Mouse (Mus musculus): ENCODE results near the gene Slc35f2. TPM values are rescaled to one million over a fixed set of nuclear protein-coding genes. Genes with fewer than 3 reads are reported as not detected.

The Slc35f2 gene
- polyA plus RNA-seq, 1 experiment from 2014 or later: 6.0 TPM

DNA sequence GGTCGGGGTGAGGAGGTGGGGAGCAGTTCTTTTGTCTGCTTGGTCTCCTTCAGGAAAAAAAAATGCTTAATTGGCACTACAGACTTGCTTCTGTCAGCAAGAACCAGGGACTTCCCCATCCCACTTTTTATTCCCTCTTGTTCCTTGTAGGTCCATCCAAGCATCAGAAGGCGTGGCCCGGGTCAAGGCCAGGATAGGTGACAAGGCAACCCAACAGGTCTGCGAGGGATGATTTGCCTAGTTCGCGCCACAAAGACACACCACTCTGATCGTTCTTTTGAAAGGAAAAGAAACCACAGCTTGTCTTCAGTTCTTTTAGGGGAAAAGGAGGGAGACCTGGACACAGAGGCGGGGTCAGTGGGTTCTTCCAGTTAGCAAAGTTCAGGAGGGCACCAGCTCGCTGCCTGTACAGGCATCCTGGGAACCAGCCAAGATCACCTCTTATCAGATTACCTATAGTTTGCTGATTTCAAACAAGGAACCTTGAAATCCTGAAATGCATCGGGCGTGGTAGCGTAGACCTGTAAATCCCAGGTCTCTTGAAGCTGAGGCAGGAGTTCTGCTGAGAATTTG lies 481 bp upstream of the Slc35f2 start:
- no peaks in the 10 kb centered on the region for H3K36me3 ChIP-seq (replicated peaks; ENCODE audit: control insufficient read depth, insufficient read depth, low read depth, low read length)
- H3K27ac ChIP-seq (replicated peaks; ENCODE audit: low read depth, low read length): no peak overlapping the region
- no peaks in the 10 kb centered on the region for H3K9me3 ChIP-seq (replicated peaks; ENCODE audit: control insufficient read depth, low read length)
- WGBS: 46% methylated on average over 12 of the region's 12 CpGs
- peaks cover 12% of the 10 kb centered on the region; the same call in 1 of the 2 replicates for H3K27me3 ChIP-seq (ENCODE audit: control insufficient read depth, insufficient read depth, low read length)
- H3K4me1 ChIP-seq (ENCODE audit: control insufficient read depth, insufficient read depth, low read length): no peaks in the 10 kb centered on the region
- DNase-seq (ENCODE audit: low spot score) (no peak), ATAC-seq (replicated peaks; ENCODE audit: insufficient number of reproducible peaks, low FRiP score, low TSS enrichment, low read depth) (no peak)
- no peak overlapping the region for H3K9ac ChIP-seq (replicated peaks; ENCODE audit: low read length)
- peak overlapping the region; percentile 97 for H3K4me2 ChIP-seq (ENCODE audit: low read depth, low read length)
- H3K4me3 ChIP-seq (ENCODE audit: low read depth, low read length): peak overlapping the region; percentile 62

DNA sequence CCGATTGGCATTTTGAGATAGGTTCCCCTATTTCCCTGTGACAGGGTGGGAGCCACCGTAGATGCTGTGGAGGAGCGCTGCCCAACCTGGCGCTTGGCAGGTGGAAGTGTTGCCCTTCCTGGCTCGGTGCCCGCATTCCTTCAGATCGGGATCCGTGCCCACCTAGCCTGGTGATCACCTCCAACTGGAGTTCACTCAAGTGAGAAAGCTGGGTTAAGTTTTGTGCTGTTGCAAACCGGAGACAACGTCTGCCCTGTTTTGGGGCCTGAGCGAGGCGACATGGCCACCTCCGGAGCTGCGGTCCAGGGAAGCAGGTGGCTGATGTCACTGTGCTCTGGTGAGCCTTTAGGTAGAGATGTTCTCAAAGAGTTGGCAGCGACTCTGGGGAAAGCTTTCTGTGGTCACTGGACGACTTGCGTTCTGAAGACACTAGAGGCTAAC lies 803 bp downstream of the Slc35f2 start:
- Histone ChIP-seq H3K27me3 (ENCODE audit: control insufficient read depth, insufficient read depth, low read length) (peaks cover 12% of the 10 kb centered on the region; the same call in 1 of the 2 replicates), H3K36me3 (replicated peaks; ENCODE audit: control insufficient read depth, insufficient read depth, low read depth, low read length) (no peaks in the 10 kb centered on the region), H3K4me1 (ENCODE audit: control insufficient read depth, insufficient read depth, low read length) (no peaks in the 10 kb centered on the region), H3K9ac (replicated peaks; ENCODE audit: low read length) (peak overlapping the region; percentile 61), H3K9me3 (replicated peaks; ENCODE audit: control insufficient read depth, low read length) (no peaks in the 10 kb centered on the region), H3K4me3 (ENCODE audit: low read depth, low read length) (peak overlapping the region; percentile 62), H3K27ac (replicated peaks; ENCODE audit: low read depth, low read length) (no peak overlapping the region), H3K4me2 (ENCODE audit: low read depth, low read length) (peak overlapping the region; percentile 97)
- no peak for ATAC-seq (replicated peaks; ENCODE audit: insufficient number of reproducible peaks, low FRiP score, low TSS enrichment, low read depth)
- DNase-seq (ENCODE audit: low spot score): no peak
- WGBS: 2% methylated on average over 17 of the region's 17 CpGs

DNA sequence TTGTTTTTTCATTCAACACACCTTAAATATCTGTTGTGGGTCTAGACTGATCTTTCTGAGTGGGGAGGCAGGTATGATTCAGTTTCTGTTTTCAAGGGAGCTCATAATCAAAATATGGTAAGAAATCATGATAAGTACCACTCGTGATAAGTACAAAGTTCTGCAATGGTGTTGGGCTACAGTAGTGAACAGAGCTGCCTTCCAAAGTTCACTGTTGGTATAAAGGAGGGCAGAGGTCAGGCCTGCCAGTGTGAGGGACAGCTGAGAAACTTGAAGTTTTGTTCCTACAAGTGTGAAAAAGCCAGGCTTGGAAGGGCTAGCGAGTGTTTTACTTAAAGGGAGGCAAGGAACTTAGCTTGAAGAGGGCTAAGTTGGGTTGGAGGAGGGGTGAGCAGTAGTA lies 4.2 kb downstream of the Slc35f2 start:
- Histone ChIP-seq H3K4me1 (ENCODE audit: control insufficient read depth, insufficient read depth, low read length) (no peaks in the 10 kb centered on the region), H3K4me2 (ENCODE audit: low read depth, low read length) (no peak overlapping the region), H3K36me3 (replicated peaks; ENCODE audit: control insufficient read depth, insufficient read depth, low read depth, low read length) (no peaks in the 10 kb centered on the region), H3K27me3 (ENCODE audit: control insufficient read depth, insufficient read depth, low read length) (peaks cover 12% of the 10 kb centered on the region; the same call in 1 of the 2 replicates), H3K9me3 (replicated peaks; ENCODE audit: control insufficient read depth, low read length) (no peaks in the 10 kb centered on the region), H3K4me3 (ENCODE audit: low read depth, low read length) (no peak overlapping the region), H3K27ac (replicated peaks; ENCODE audit: low read depth, low read length) (no peak overlapping the region), H3K9ac (replicated peaks; ENCODE audit: low read length) (no peak overlapping the region)
- no peak for ATAC-seq (replicated peaks; ENCODE audit: insufficient number of reproducible peaks, low FRiP score, low TSS enrichment, low read depth)
- WGBS: 82% methylated on average over 2 of the region's 2 CpGs
- no peak for DNase-seq (ENCODE audit: low spot score)

DNA sequence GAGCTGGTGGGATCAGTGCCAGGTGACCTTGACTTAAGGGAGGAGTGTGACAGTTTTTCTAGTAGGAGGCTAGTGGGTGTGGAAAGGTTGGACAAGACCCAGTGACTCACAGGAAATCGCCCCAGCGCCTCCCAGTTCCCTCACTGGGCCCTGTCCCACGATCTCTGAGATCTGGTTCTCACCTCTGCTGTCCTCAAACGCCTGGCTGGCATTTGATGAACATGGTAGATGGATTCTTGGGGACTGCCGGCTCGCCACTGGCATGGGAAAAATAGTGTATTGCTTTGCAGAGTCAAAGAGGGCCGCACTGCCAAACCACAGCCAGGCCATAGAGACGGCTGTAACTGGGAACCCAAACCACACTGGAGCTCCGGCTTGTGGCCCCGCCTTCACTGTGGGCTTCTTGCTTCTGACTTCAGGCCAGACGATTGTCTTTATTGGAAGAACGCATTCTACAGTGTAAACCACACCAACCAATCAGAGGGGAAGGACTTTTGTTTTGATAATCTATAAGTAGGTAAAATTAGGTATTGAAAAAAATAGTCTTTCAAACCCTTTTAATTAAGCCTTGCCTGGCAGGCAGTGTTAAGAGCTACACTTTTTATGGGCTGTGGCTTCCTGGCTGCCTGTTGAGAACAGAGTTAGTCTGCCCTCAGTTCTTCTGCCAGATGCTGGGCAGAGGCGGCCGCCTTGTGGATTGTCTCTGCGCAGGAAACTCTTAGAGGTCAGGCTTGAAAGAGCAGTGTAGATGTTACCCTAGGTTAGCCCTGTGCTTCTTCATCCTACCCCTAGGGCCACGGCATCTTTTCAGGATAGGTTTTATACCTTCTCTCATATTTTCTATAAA lies 15.4 kb downstream of the Slc35f2 start:
- no peaks in the 10 kb centered on the region for H3K27me3 ChIP-seq (ENCODE audit: control insufficient read depth, insufficient read depth, low read length)
- no peaks in the 10 kb centered on the region for H3K4me1 ChIP-seq (ENCODE audit: control insufficient read depth, insufficient read depth, low read length)
- 87% methylated on average over 16 of the region's 16 CpGs for WGBS
- DNase-seq (ENCODE audit: low spot score) (no peak), ATAC-seq (replicated peaks; ENCODE audit: insufficient number of reproducible peaks, low FRiP score, low TSS enrichment, low read depth) (no peak)
- H3K4me2 ChIP-seq (ENCODE audit: low read depth, low read length): no peak overlapping the region
- no peak overlapping the region for H3K27ac ChIP-seq (replicated peaks; ENCODE audit: low read depth, low read length)
- no peak overlapping the region for H3K9ac ChIP-seq (replicated peaks; ENCODE audit: low read length)
- no peaks in the 10 kb centered on the region for H3K36me3 ChIP-seq (replicated peaks; ENCODE audit: control insufficient read depth, insufficient read depth, low read depth, low read length)
- H3K9me3 ChIP-seq (replicated peaks; ENCODE audit: control insufficient read depth, low read length): no peaks in the 10 kb centered on the region
- H3K4me3 ChIP-seq (ENCODE audit: low read depth, low read length): no peak overlapping the region

DNA sequence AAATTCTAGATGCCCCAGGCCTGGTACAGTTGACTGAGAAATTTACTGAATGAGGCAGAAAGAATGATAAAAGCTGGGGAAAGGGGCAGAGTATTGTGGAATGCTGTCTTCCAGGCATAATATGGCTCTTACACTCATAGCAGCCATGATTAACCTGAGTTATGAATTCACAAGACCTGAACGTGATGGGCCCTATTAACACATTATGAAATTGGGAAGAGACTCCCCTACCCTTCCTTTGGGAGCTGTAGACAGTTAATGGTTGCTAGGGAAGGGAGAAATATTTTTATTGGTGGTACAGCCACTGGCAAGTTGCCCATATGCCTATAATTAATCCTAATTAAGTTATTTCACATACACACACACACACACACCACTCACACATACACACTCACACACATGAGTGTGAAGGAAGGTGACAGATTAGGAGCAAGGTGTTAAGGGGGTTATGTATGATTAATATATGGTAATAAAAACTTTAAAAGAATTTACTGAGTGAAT lies 22.5 kb downstream of the Slc35f2 start:
- Histone ChIP-seq H3K4me1 (ENCODE audit: control insufficient read depth, insufficient read depth, low read length) (no peaks in the 10 kb centered on the region), H3K9me3 (replicated peaks; ENCODE audit: control insufficient read depth, low read length) (no peaks in the 10 kb centered on the region), H3K4me2 (ENCODE audit: low read depth, low read length) (no peak overlapping the region), H3K27ac (replicated peaks; ENCODE audit: low read depth, low read length) (no peak overlapping the region), H3K36me3 (replicated peaks; ENCODE audit: control insufficient read depth, insufficient read depth, low read depth, low read length) (no peaks in the 10 kb centered on the region), H3K9ac (replicated peaks; ENCODE audit: low read length) (no peak overlapping the region), H3K4me3 (ENCODE audit: low read depth, low read length) (no peak overlapping the region), H3K27me3 (ENCODE audit: control insufficient read depth, insufficient read depth, low read length) (no peaks in the 10 kb centered on the region)
- ATAC-seq (replicated peaks; ENCODE audit: insufficient number of reproducible peaks, low FRiP score, low TSS enrichment, low read depth): no peak
- DNase-seq (ENCODE audit: low spot score): no peak
- WGBS: 75% methylated on average over 1 of the region's 1 CpGs

DNA sequence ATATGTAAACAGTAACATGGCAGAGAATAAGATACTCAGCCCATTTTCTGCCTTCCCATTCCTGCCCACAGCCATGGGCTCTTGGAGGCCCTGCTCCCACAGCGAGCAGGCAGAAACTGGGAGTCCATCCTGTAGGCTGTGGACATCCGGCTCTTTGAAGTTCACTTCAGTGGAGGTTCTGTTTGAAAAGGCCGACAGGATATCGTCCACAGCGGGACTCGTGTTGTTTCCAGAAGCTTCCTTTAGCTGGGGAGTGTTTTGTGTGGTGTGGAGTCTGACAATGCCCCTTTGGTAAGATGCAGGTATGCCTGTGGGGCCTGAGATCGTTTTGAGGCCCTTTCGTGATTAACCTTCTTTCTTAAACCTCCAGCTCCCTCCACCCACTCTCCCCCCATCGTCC lies 23.2 kb downstream of the Slc35f2 start:
- Histone ChIP-seq H3K9ac (replicated peaks; ENCODE audit: low read length) (no peak overlapping the region), H3K4me1 (ENCODE audit: control insufficient read depth, insufficient read depth, low read length) (no peaks in the 10 kb centered on the region), H3K36me3 (replicated peaks; ENCODE audit: control insufficient read depth, insufficient read depth, low read depth, low read length) (no peaks in the 10 kb centered on the region), H3K27ac (replicated peaks; ENCODE audit: low read depth, low read length) (no peak overlapping the region), H3K4me2 (ENCODE audit: low read depth, low read length) (no peak overlapping the region), H3K9me3 (replicated peaks; ENCODE audit: control insufficient read depth, low read length) (no peaks in the 10 kb centered on the region), H3K4me3 (ENCODE audit: low read depth, low read length) (no peak overlapping the region), H3K27me3 (ENCODE audit: control insufficient read depth, insufficient read depth, low read length) (no peaks in the 10 kb centered on the region)
- ATAC-seq (replicated peaks; ENCODE audit: insufficient number of reproducible peaks, low FRiP score, low TSS enrichment, low read depth) (no peak), DNase-seq (ENCODE audit: low spot score) (peak; percentile 23)
- WGBS: 47% methylated on average over 9 of the region's 9 CpGs

DNA sequence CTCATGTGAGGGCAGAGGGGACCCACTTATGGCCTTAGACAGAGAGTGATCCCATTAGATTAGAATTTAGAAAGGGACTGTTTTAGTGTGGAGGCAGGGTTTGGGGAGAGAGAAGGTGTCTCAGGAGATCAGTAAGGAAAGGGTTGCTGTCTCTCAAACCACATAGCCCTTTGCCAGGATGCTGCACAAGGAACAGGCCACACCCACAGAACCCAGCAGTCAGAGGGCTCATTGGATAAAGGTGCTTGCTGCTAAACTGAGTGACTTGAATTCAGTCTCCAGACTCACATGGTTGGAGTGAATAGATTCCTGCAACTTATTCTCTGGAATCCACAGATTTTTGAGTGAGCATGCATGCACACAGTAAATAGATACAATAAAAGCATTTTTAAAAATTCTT lies 24.0 kb downstream of the Slc35f2 start:
- ATAC-seq (replicated peaks; ENCODE audit: insufficient number of reproducible peaks, low FRiP score, low TSS enrichment, low read depth) (no peak), DNase-seq (ENCODE audit: low spot score) (peak; percentile 8)
- H3K9ac ChIP-seq (replicated peaks; ENCODE audit: low read length): no peak overlapping the region
- no peak overlapping the region for H3K4me3 ChIP-seq (ENCODE audit: low read depth, low read length)
- no peak overlapping the region for H3K27ac ChIP-seq (replicated peaks; ENCODE audit: low read depth, low read length)
- H3K27me3 ChIP-seq (ENCODE audit: control insufficient read depth, insufficient read depth, low read length): no peaks in the 10 kb centered on the region
- no peaks in the 10 kb centered on the region for H3K36me3 ChIP-seq (replicated peaks; ENCODE audit: control insufficient read depth, insufficient read depth, low read depth, low read length)
- no peaks in the 10 kb centered on the region for H3K9me3 ChIP-seq (replicated peaks; ENCODE audit: control insufficient read depth, low read length)
- H3K4me1 ChIP-seq (ENCODE audit: control insufficient read depth, insufficient read depth, low read length): no peaks in the 10 kb centered on the region
- no peak overlapping the region for H3K4me2 ChIP-seq (ENCODE audit: low read depth, low read length)

DNA sequence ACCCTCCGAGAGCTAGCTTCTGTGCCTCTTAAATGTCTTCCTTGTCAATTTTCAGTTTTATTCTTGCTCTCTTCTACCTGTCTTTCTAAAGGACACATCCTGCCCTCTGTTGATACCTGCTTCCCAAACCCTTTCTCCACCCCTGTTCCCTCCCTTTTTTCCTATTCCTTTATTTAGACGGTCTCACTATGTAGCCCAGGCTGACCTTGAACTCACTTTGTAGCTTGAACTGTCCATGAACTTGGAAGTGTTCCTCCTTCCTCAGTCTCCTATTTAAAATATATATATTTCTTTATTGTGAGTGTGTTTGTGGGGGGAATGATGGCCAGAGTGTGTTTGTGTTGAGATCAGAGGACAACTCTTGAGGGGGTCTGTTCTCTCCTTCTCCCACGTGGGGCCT lies 25.0 kb downstream of the Slc35f2 start:
- WGBS: 72% methylated on average over 3 of the region's 3 CpGs
- ATAC-seq (replicated peaks; ENCODE audit: insufficient number of reproducible peaks, low FRiP score, low TSS enrichment, low read depth) (no peak), DNase-seq (ENCODE audit: low spot score) (no peak)
- Histone ChIP-seq H3K27me3 (ENCODE audit: control insufficient read depth, insufficient read depth, low read length) (no peaks in the 10 kb centered on the region), H3K4me1 (ENCODE audit: control insufficient read depth, insufficient read depth, low read length) (no peaks in the 10 kb centered on the region), H3K27ac (replicated peaks; ENCODE audit: low read depth, low read length) (no peak overlapping the region), H3K4me3 (ENCODE audit: low read depth, low read length) (no peak overlapping the region), H3K4me2 (ENCODE audit: low read depth, low read length) (no peak overlapping the region), H3K36me3 (replicated peaks; ENCODE audit: control insufficient read depth, insufficient read depth, low read depth, low read length) (no peaks in the 10 kb centered on the region), H3K9ac (replicated peaks; ENCODE audit: low read length) (no peak overlapping the region), H3K9me3 (replicated peaks; ENCODE audit: control insufficient read depth, low read length) (no peaks in the 10 kb centered on the region)

Data from embryonic facial prominence, embryonic 11.5 days (tissue).